Mouse (Mus musculus) kidney, embryonic 14.5 days (tissue): Measurements from ENCODE around the gene Tspan5. TPM values are rescaled to one million over a fixed set of nuclear protein-coding genes. Genes with fewer than 3 reads are reported as not detected.

Experiments used
- ATAC-seq: fragments of 200-750 bp; cut with Nextera tagmentation; 2 replicates; pipeline ENCODE4 v1.8.0; 2017; ENCODE audit warnings: moderate number of reproducible peaks, mild to moderate bottlenecking, moderate TSS enrichment, moderate library complexity; ENCODE audit not compliant: low FRiP score, low TSS enrichment
- H3K27ac ChIP-seq: fragments of 300-500 bp; sonication (generic); 2 replicates; pipeline ENCODE4 v1.5.1; 2014; ENCODE audit warnings: low read depth, mild to moderate bottlenecking, low read length, moderate library complexity, mixed read lengths
- H3K27me3 ChIP-seq: fragments of 300-500 bp; sonication (generic); 2 replicates; pipeline ENCODE4 v1.6.1; 2014; ENCODE audit warnings: mild to moderate bottlenecking, low read length; ENCODE audit not compliant: control insufficient read depth, insufficient read depth
- H3K36me3 ChIP-seq: fragments of 300-500 bp; sonication (generic); 2 replicates; pipeline ENCODE4 v1.6.1; 2014; ENCODE audit warnings: low read length, mixed read lengths; ENCODE audit not compliant: control insufficient read depth, insufficient read depth
- H3K4me1 ChIP-seq: fragments of 300-500 bp; sonication (generic); 2 replicates; pipeline ENCODE4 v1.6.1; 2014; ENCODE audit warnings: low read length, mixed read lengths; ENCODE audit not compliant: control insufficient read depth, insufficient read depth
- H3K4me2 ChIP-seq: fragments of 300-500 bp; sonication (generic); replicated peaks from 2 replicates; pipeline ENCODE4 v1.6.1; 2014; ENCODE audit warnings: low read depth, mild to moderate bottlenecking, low read length
- H3K4me3 ChIP-seq: fragments of 300-500 bp; sonication (generic); 2 replicates; pipeline ENCODE4 v1.5.1; 2014; ENCODE audit warnings: mild to moderate bottlenecking, low read length
- H3K9ac ChIP-seq: fragments of 300-500 bp; sonication (generic); 2 replicates; pipeline ENCODE4 v1.6.1; 2014; ENCODE audit warnings: low read depth, mild to moderate bottlenecking, low read length, moderate library complexity
- H3K9me3 ChIP-seq: fragments of 300-500 bp; sonication (generic); 2 replicates; pipeline ENCODE4 v1.6.1; 2016; ENCODE audit warnings: low read length; ENCODE audit not compliant: control insufficient read depth
- WGBS: fragments of 180-500 bp; shearing (Covaris S2); extraction: QIAGEN DNeasy Blood & Tissue Kit; methylation state at CpG from one replicate; pipeline ENCODE4 v1.1.7; 2014; 5-methylcytosine and 5-hydroxymethylcytosine counted together
- polyA plus RNA-seq: library from polyadenylated mRNA; unstranded; fragments of >200 nt; fragmentation: Nextera tagmentation; extraction: Ambion mirVana; gene quantifications from 2 replicates; pipeline ENCODE4 v1.2.1, GENCODE M21; 2014

Gene Tspan5
- polyA plus RNA-seq, 1 experiment from 2014 or later, result 28.8 TPM

- Histone ChIP-seq H3K27me3 (no peaks in the 10 kb centered on the region), H3K27ac (no peak overlapping the region), H3K9ac (no peak overlapping the region), H3K9me3 (no peaks in the 10 kb centered on the region), H3K4me1 (peaks cover 19% of the 10 kb centered on the region; the same call in 1 of the 2 replicates), H3K4me3 (no peak overlapping the region), H3K4me2 (no peak overlapping the region), H3K36me3 (no peaks in the 10 kb centered on the region)
- no peak for ATAC-seq
- WGBS, result 49% methylated on average over 6 of the region's 6 CpGs
These were observed 77.9 kb downstream of the Tspan5 start for GRCm38 (mm10) chr3:138819862-138820261.

- Histone ChIP-seq H3K27me3 (no peaks in the 10 kb centered on the region), H3K4me2 (no peak overlapping the region), H3K9me3 (no peaks in the 10 kb centered on the region), H3K36me3 (no peaks in the 10 kb centered on the region), H3K4me3 (no peak overlapping the region), H3K27ac (no peak overlapping the region), H3K9ac (no peak overlapping the region), H3K4me1 (peaks cover 19% of the 10 kb centered on the region; the same call in 1 of the 2 replicates)
- 55% methylated on average over 5 of the region's 5 CpGs for WGBS
- no peak for ATAC-seq
These were observed 78.3 kb downstream of the Tspan5 start for GRCm38 (mm10) chr3:138820296-138820695.

GRCm38 (mm10) chr3:138821886-138822445 lies 80.0 kb downstream of the Tspan5 start:
- H3K27me3 ChIP-seq, result no peaks in the 10 kb centered on the region
- peak; percentile 53 for ATAC-seq
- 20% methylated on average over 5 of the region's 5 CpGs for WGBS
- no peak overlapping the region for H3K9ac ChIP-seq
- no peaks in the 10 kb centered on the region for H3K9me3 ChIP-seq
- H3K4me1 ChIP-seq, result peaks cover 19% of the 10 kb centered on the region; the same call in 1 of the 2 replicates
- peak overlapping the region; percentile 37; the same call in 1 of the 2 replicates for H3K27ac ChIP-seq
- H3K36me3 ChIP-seq, result no peaks in the 10 kb centered on the region
- no peak overlapping the region for H3K4me3 ChIP-seq
- no peak overlapping the region for H3K4me2 ChIP-seq

DNA sequence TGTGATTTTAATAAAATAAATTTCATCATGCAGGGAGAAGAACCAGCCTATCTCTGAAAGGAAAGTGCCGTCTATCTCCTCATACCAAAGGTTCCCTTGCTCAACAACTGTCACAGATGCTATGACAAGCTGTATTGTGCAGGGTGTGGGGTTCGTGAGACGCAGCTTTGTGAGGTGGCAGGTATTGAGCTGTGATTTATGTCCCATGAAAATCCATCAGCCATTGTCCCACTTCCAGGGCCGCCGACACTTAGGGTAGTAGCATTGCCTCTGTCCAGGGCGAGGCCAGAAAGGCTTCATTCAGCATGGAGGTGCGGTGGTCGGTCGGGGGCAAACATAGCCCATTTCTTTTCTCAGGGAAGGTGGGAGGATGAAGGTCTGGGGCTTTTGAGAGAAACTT lies 81.9 kb downstream of the Tspan5 start:
- Histone ChIP-seq H3K9ac (no peak overlapping the region), H3K27me3 (no peaks in the 10 kb centered on the region), H3K4me3 (no peak overlapping the region), H3K4me2 (no peak overlapping the region), H3K36me3 (no peaks in the 10 kb centered on the region), H3K9me3 (no peaks in the 10 kb centered on the region), H3K4me1 (peaks cover 19% of the 10 kb centered on the region; the same call in 1 of the 2 replicates), H3K27ac (no peak overlapping the region)
- WGBS, result 40% methylated on average over 9 of the region's 9 CpGs
- no peak for ATAC-seq

DNA sequence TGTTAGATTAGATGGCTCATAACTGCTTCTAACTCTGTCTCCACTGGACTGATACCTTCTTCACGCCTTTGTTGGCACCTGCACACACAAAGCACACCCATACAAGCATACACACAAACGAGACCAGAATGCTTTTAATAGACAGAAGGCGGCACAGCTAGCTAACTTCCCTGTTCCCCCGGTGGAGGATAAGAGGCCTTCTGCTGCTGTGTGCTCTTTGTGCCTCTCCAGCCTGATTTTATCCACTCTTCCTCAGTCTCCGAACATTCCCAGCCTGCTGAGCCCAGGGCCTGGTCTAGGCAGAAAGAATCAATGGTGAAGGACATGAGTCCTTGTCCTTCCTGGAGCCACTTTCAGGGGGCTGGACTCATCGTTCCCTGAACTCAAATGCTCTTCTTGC lies 83.3 kb downstream of the Tspan5 start:
- H3K36me3 ChIP-seq, result no peaks in the 10 kb centered on the region

DNA sequence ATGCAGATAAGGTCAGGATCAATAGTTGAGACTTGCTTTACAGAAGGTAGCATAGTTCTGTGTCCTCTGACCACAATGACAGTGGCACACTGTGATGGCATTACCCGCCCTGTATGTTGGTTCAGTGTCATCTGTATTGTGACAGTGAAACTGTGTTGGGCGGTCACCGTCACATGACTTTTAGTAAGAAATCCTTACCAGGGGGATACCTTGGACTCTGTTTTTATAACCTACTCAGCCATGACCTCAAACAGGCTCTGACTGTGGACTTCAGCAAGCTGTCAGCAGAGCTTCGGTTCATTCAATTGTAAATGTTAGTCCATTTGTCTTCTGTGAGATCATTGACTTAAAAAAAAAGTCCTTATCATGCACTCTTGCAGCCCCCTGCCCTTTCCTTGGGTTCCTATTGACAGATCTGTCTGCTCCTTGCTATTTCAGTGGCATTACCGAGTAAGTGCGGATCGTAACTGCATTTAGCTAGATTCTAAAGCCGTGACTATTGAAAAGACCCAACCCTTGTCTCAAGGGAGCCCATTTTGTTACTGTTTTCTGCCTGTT lies 84.3 kb downstream of the Tspan5 start:
- Histone ChIP-seq H3K4me3 (no peak overlapping the region), H3K27ac (no peak overlapping the region), H3K9me3 (no peaks in the 10 kb centered on the region), H3K36me3 (no peaks in the 10 kb centered on the region), H3K4me1 (peaks cover 18% of the 10 kb centered on the region; the same call in 1 of the 2 replicates), H3K27me3 (no peaks in the 10 kb centered on the region), H3K4me2 (no peak overlapping the region), H3K9ac (no peak overlapping the region)
- peak; percentile 63; the same call in 1 of the 2 replicates for ATAC-seq
- WGBS, result 56% methylated on average over 8 of the region's 8 CpGs

More for the DNA sequence above, 83.3 kb downstream of the Tspan5 start:
- no peak overlapping the region for H3K9ac ChIP-seq
- H3K4me3 ChIP-seq, result no peak overlapping the region
- H3K27ac ChIP-seq, result no peak overlapping the region
- ATAC-seq, result no peak
- 80% methylated on average over 6 of the region's 6 CpGs for WGBS
- H3K9me3 ChIP-seq, result no peaks in the 10 kb centered on the region
- peaks cover 19% of the 10 kb centered on the region; the same call in 1 of the 2 replicates for H3K4me1 ChIP-seq
- H3K4me2 ChIP-seq, result no peak overlapping the region
- H3K27me3 ChIP-seq, result no peaks in the 10 kb centered on the region

GRCm38 (mm10) chr3:138832827-138833517 lies 91.0 kb downstream of the Tspan5 start:
- ATAC-seq, result peak; percentile 84
- 50% methylated on average over 9 of the region's 9 CpGs for WGBS
- no peaks in the 10 kb centered on the region for H3K36me3 ChIP-seq
- H3K4me2 ChIP-seq, result no peak overlapping the region
- H3K27ac ChIP-seq, result no peak overlapping the region; the same call in 1 of the 2 replicates
- peaks cover 11% of the 10 kb centered on the region; the same call in 1 of the 2 replicates for H3K4me1 ChIP-seq
- H3K9me3 ChIP-seq, result no peaks in the 10 kb centered on the region
- no peaks in the 10 kb centered on the region for H3K27me3 ChIP-seq
- H3K9ac ChIP-seq, result no peak overlapping the region
- H3K4me3 ChIP-seq, result no peak overlapping the region

- H3K4me2 ChIP-seq, result no peak overlapping the region
- H3K27ac ChIP-seq, result no peak overlapping the region
- no peaks in the 10 kb centered on the region for H3K9me3 ChIP-seq
- H3K4me3 ChIP-seq, result no peak overlapping the region
- no peak for ATAC-seq
- H3K36me3 ChIP-seq, result no peaks in the 10 kb centered on the region
- WGBS, result 88% methylated on average over 11 of the region's 11 CpGs
- H3K27me3 ChIP-seq, result no peaks in the 10 kb centered on the region
- peaks cover 12% of the 10 kb centered on the region for H3K4me1 ChIP-seq
- H3K9ac ChIP-seq, result no peak overlapping the region
These were observed 92.2 kb downstream of the Tspan5 start for GRCm38 (mm10) chr3:138834174-138834573.

DNA sequence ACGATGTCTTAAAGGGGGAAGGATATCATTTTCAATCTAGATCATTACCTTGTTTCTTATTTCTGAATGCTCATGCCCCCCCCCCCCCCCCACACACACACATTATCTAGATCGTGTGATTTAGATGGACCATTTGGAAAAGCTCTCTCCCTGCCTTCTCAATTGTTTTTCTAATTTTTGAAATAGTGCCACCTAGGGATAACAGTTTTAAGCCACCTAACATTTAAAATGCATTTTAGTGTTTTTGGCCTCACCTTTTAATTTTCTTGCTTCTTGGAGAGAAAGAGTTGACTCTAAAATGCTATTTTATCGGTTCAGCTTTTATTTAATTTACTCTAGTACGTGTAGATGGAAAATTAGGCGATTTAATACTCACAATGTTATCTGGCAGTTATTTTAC lies 94.9 kb downstream of the Tspan5 start:
- WGBS, result 59% methylated on average over 5 of the region's 5 CpGs
- Histone ChIP-seq H3K4me3 (no peak overlapping the region), H3K4me2 (no peak overlapping the region), H3K9ac (no peak overlapping the region), H3K27me3 (no peaks in the 10 kb centered on the region), H3K9me3 (no peaks in the 10 kb centered on the region), H3K4me1 (peaks cover 18% of the 10 kb centered on the region), H3K27ac (no peak overlapping the region), H3K36me3 (no peaks in the 10 kb centered on the region)
- no peak for ATAC-seq
